Mouse (Mus musculus) testis, adult 2 months (tissue): ENCODE measurements around the gene Pmp22. TPM values are rescaled to one million over a fixed set of nuclear protein-coding genes. Genes with fewer than 3 reads are reported as not detected.

Source experiments
- H3K27ac ChIP-seq: fragments of 200-500 bp; 2 replicates; pipeline ENCODE4 v1.5.1; 2012; ENCODE audit warnings: low read depth, low read length; ENCODE audit not compliant: control insufficient read depth, insufficient read depth
- H3K27me3 ChIP-seq: fragments of 200-500 bp; 2 replicates; pipeline ENCODE4 v1.6.1; 2012; ENCODE audit warnings: mild to moderate bottlenecking, low read length, moderate library complexity; ENCODE audit not compliant: control insufficient read depth, insufficient read depth
- H3K36me3 ChIP-seq: fragments of 200-500 bp; 2 replicates; pipeline ENCODE4 v1.6.1; 2012; ENCODE audit warnings: mild to moderate bottlenecking, low read length; ENCODE audit not compliant: control insufficient read depth, insufficient read depth
- H3K4me1 ChIP-seq: fragments of 200-500 bp; 2 replicates; pipeline ENCODE4 v1.6.1; 2012; ENCODE audit warnings: low read length; ENCODE audit not compliant: control insufficient read depth, insufficient read depth
- H3K4me3 ChIP-seq: fragments of 200-500 bp; 2 replicates; pipeline ENCODE4 v1.5.1; 2012; ENCODE audit warnings: low read depth, mild to moderate bottlenecking, low read length, moderate library complexity, mixed read lengths; ENCODE audit not compliant: control insufficient read depth
- CTCF ChIP-seq: fragments of 200-500 bp; IDR thresholded peaks from 2 replicates; pipeline ENCODE4 v1.5.1; 2012; ENCODE audit warnings: low read depth, mild to moderate bottlenecking, inconsistent platforms, low read length, moderate library complexity; ENCODE audit not compliant: control insufficient read depth, insufficient read depth, insufficient replicate concordance
- POLR2A ChIP-seq: fragments of 200-500 bp; IDR thresholded peaks from 2 replicates; pipeline ENCODE4 v1.6.1; 2012; ENCODE audit warnings: low read depth, mild to moderate bottlenecking, inconsistent platforms, low read length, moderate library complexity; ENCODE audit not compliant: control insufficient read depth
- polyA plus RNA-seq: library from polyadenylated mRNA; depleted of rRNA; stranded (reverse); fragments of >200 nt; gene quantifications from 2 replicates; pipeline ENCODE4 v1.2.3, GENCODE M21; 2012

The Pmp22 gene
- polyA plus RNA-seq, 1 experiment = 9.2 TPM

DNA sequence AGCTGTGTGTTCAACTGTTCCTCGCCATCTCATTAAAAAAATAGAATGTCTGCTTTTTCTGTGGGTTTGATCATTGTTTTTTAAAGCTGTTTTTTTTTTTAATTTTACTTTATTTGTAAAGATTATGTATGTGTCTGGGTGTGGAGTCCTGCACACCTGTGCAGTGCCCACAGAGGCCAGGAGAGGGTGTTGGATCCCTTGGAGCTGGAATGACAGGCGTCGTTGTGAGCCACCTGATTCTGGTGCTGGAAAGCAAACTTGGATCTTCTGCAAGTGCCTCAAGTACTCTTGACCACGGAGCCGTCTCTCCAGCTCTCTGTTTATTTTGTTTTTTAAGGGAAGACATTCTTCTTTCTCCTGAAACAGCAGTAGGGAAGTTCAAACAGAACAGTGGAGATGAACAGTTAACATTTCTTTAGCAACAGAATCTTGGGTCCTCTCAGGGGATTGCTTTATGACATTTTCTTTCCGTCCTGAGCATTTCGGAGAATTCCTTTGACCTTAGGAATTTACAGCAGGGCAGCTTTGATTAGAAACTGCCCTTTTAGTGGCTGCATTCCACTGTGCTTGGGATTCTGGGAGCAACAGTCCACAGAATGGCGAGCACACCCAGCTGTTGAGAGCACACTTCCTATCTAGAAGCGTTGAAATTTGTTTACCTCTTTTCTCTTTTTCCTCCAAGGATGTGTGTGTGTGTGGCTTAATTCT, 39.9 kb downstream of the Pmp22 start:
- no peaks in the 10 kb centered on the region; the same call in 1 of the 2 replicates for H3K4me1 ChIP-seq
- no peaks in the 10 kb centered on the region for H3K36me3 ChIP-seq
- TF ChIP-seq CTCF (no peak), POLR2A (no peak)
- H3K4me3 ChIP-seq = no peak overlapping the region
- H3K27ac ChIP-seq = no peak overlapping the region
- H3K27me3 ChIP-seq = no peaks in the 10 kb centered on the region

DNA sequence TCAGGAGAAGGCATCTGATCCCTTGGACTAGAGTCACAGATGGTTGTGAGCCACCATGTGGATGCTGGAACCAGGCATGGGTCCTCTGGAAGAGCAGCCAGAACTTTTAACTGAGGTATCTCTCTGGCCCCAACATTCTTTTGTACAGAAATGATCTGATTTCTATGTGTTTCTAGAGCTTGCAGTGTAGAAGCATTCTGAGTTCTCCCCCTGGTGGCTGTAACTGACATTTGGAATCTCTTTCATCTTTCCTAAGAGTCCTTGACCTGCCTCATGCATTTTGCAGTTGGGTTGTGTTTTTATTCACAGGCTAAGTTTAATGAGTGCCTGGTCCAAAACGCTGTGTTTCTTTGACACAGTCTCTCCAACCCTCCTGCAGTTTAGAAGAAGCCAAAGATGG, 43.2 kb downstream of the Pmp22 start:
- H3K36me3 ChIP-seq = no peaks in the 10 kb centered on the region
- no peaks in the 10 kb centered on the region; the same call in 1 of the 2 replicates for H3K4me1 ChIP-seq
- no peak overlapping the region for H3K4me3 ChIP-seq
- TF ChIP-seq POLR2A (no peak), CTCF (no peak)
- no peak overlapping the region for H3K27ac ChIP-seq
- H3K27me3 ChIP-seq = no peaks in the 10 kb centered on the region

- H3K27me3 ChIP-seq = no peaks in the 10 kb centered on the region
- TF ChIP-seq POLR2A = no peak
- TF ChIP-seq CTCF = no peak
- H3K36me3 ChIP-seq = no peaks in the 10 kb centered on the region
- no peaks in the 10 kb centered on the region; the same call in 1 of the 2 replicates for H3K4me1 ChIP-seq
- no peak overlapping the region for H3K4me3 ChIP-seq
- H3K27ac ChIP-seq = no peak overlapping the region
Observed at GRCm38 (mm10) chr11:63173604-63174003, 44.8 kb downstream of the Pmp22 start.

- TF ChIP-seq CTCF (peak; percentile 15; the same call in 1 of the 2 replicates), POLR2A (no peak)
- Histone ChIP-seq H3K27ac (no peak overlapping the region), H3K36me3 (no peaks in the 10 kb centered on the region), H3K27me3 (no peaks in the 10 kb centered on the region), H3K4me3 (no peak overlapping the region), H3K4me1 (no peaks in the 10 kb centered on the region)
Observed at GRCm38 (mm10) chr11:63175302-63175701, 46.5 kb downstream of the Pmp22 start.

GRCm38 (mm10) chr11:63176416-63176815, 47.6 kb downstream of the Pmp22 start:
- Histone ChIP-seq H3K27me3 (no peaks in the 10 kb centered on the region), H3K36me3 (no peaks in the 10 kb centered on the region), H3K4me1 (no peaks in the 10 kb centered on the region), H3K27ac (no peak overlapping the region), H3K4me3 (no peak overlapping the region)
- TF ChIP-seq POLR2A (no peak), CTCF (no peak)

- no peaks in the 10 kb centered on the region for H3K27me3 ChIP-seq
- no peak overlapping the region for H3K4me3 ChIP-seq
- TF ChIP-seq POLR2A (no peak), CTCF (no peak)
- H3K36me3 ChIP-seq = no peaks in the 10 kb centered on the region
- no peak overlapping the region for H3K27ac ChIP-seq
- no peaks in the 10 kb centered on the region for H3K4me1 ChIP-seq
Observed at GRCm38 (mm10) chr11:63180262-63181101, 51.7 kb downstream of the Pmp22 start.

DNA sequence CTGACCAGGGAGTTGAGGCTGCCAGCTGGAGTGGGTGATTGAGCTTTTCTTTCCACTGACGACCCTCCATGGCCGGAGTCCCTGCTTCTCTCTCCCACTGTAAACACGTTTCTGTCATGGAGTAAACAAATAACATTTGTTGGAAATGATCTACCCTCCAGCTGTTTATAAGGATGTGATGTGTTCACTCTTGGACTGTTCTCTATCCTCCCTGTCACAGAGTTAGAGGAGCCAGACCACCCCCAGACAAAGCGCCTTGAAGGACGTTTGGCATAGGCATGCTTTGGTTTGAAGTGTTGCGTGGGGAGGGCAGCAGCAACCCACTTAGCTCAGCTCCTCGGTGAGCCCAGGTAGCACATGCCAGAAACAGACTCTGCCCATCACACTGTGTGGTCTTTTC, 60.0 kb downstream of the Pmp22 start:
- Histone ChIP-seq H3K4me3 (no peak overlapping the region), H3K4me1 (no peaks in the 10 kb centered on the region)

More for the DNA sequence above, 60.0 kb downstream of the Pmp22 start:
- Histone ChIP-seq H3K27me3 (no peaks in the 10 kb centered on the region), H3K27ac (no peak overlapping the region), H3K36me3 (no peaks in the 10 kb centered on the region)
- TF ChIP-seq CTCF = no peak
- TF ChIP-seq POLR2A = no peak
